Mouse (Mus musculus): ENCODE data around the gene Figla. TPM values are rescaled to one million over a fixed set of nuclear protein-coding genes. Genes with fewer than 3 reads are reported as not detected.

The Figla gene
- polyA plus RNA-seq, 1 experiment = 0.99 TPM

DNA sequence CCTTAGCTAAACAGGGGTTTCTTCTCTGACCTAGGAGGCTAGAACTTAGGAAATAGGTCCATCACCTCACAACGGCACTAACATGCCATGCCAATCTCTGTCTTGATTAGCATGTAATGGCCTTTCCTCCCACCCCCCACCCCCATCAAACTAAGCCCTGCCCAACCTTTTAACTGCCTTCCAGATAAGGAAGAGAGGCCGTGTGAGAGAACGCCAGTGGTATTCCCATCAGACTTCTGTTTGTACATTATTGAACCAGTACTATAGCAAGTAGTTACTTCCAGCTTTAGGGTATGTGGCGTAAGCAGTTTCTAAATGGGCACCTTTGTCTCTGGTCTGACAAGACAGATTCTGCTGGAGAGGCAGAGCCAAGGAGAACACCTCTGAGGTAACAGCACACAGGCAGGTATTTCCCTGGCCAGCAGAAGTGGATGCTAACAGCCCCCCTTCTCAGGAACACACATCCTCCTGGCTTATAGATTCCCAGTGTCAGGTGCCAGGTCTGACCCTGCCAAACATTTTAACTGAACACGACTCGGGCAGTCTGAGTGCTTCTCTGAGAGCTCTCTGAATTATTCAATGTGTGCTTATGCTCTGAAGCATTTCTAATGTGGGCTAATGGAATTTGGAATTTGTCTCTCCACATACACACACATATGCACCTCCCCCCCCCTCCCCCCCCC lies 34.8 kb downstream of the Figla start:
- no peak for TF ChIP-seq POLR2A (IDR thresholded peaks at IDR 0.05; ENCODE audit: control insufficient read depth, low read depth, low read length)
- no peak for TF ChIP-seq CTCF (IDR thresholded peaks at IDR 0.05; ENCODE audit: control insufficient read depth, insufficient read depth, insufficient replicate concordance, low read depth, low read length)
- H3K4me3 ChIP-seq (ENCODE audit: control insufficient read depth, low read depth, low read length) = no peak overlapping the region
- no peaks in the 10 kb centered on the region for H3K36me3 ChIP-seq (ENCODE audit: control insufficient read depth, insufficient read depth, low read length)
- no peak overlapping the region for H3K27ac ChIP-seq (ENCODE audit: control insufficient read depth, insufficient read depth, low read depth, low read length)
- H3K4me1 ChIP-seq (ENCODE audit: control insufficient read depth, insufficient read depth, low read length) = no peaks in the 10 kb centered on the region
- no peaks in the 10 kb centered on the region for H3K27me3 ChIP-seq (ENCODE audit: control insufficient read depth, insufficient read depth, low read length)

DNA sequence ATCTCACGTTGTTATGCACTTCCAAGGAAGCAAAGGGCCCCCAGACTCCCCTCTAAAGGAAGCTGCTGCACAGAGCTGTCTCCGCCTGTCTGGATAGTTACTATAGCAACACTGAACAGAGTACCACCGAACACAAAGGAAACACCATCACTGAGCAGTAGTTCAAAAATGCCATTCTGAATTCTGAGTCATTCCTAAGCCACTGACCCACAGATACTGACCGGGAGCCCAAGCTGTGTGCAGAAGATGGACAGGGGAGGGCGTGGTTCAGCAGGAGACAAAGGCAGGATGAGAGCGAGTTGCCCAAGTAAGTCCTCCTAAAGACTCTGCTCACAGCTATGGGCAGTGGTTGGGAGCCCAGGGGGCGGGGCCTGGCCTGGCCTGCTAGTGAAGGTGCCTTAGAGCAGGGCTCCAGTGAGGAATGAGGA lies 36.1 kb downstream of the Figla start:
- Histone ChIP-seq H3K4me3 (ENCODE audit: control insufficient read depth, low read depth, low read length) (no peak overlapping the region), H3K27me3 (ENCODE audit: control insufficient read depth, insufficient read depth, low read length) (no peaks in the 10 kb centered on the region), H3K4me1 (ENCODE audit: control insufficient read depth, insufficient read depth, low read length) (no peaks in the 10 kb centered on the region), H3K36me3 (ENCODE audit: control insufficient read depth, insufficient read depth, low read length) (no peaks in the 10 kb centered on the region), H3K27ac (ENCODE audit: control insufficient read depth, insufficient read depth, low read depth, low read length) (no peak overlapping the region)
- TF ChIP-seq POLR2A (IDR thresholded peaks at IDR 0.05; ENCODE audit: control insufficient read depth, low read depth, low read length) (no peak), CTCF (IDR thresholded peaks at IDR 0.05; ENCODE audit: control insufficient read depth, insufficient read depth, insufficient replicate concordance, low read depth, low read length) (no peak)

DNA sequence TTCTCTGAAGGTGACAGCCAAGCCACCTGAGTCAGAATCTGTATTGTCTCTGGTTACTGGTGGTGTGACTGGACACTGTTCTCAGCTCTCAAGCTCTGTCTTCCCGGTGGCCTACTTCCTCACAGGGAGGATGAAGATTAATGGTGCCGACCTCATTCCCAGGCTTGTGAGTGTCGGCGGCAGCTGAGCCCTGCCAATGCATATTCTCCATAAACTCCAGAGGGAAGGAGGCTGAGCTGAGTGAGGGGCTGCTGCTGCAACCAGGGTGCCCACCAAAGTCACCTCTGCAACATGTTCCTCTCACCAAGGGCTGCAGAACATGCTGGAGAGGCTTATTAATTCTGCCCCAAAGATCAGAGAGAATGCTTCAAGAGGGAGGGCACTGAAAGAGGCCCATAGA lies 36.6 kb downstream of the Figla start:
- H3K27ac ChIP-seq (ENCODE audit: control insufficient read depth, insufficient read depth, low read depth, low read length) = no peak overlapping the region
- no peaks in the 10 kb centered on the region for H3K27me3 ChIP-seq (ENCODE audit: control insufficient read depth, insufficient read depth, low read length)
- TF ChIP-seq POLR2A (IDR thresholded peaks at IDR 0.05; ENCODE audit: control insufficient read depth, low read depth, low read length) (no peak), CTCF (IDR thresholded peaks at IDR 0.05; ENCODE audit: control insufficient read depth, insufficient read depth, insufficient replicate concordance, low read depth, low read length) (no peak)
- no peaks in the 10 kb centered on the region for H3K4me1 ChIP-seq (ENCODE audit: control insufficient read depth, insufficient read depth, low read length)
- no peak overlapping the region for H3K4me3 ChIP-seq (ENCODE audit: control insufficient read depth, low read depth, low read length)
- no peaks in the 10 kb centered on the region for H3K36me3 ChIP-seq (ENCODE audit: control insufficient read depth, insufficient read depth, low read length)

DNA sequence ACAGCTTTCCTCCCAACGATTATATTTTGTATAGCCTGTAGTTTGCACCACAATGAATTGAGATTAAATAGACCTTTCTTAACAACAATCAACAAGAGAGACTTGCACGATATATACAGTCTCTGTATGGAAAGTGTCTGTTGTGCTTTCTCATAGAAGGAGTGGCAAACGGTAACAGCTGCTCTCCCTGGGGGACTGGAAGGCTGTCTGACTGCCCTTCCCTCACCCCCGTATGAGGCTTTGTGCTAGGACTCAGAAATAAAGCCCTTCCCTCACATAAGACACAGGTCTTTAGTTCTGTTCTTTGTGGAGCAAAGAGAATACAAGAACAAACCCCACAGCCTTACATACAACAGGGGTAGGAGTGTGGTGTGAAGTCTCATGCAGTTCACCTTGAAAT lies 37.1 kb downstream of the Figla start:
- H3K27me3 ChIP-seq (ENCODE audit: control insufficient read depth, insufficient read depth, low read length) = no peaks in the 10 kb centered on the region
- no peak overlapping the region for H3K4me3 ChIP-seq (ENCODE audit: control insufficient read depth, low read depth, low read length)
- TF ChIP-seq POLR2A (IDR thresholded peaks at IDR 0.05; ENCODE audit: control insufficient read depth, low read depth, low read length) (no peak), CTCF (IDR thresholded peaks at IDR 0.05; ENCODE audit: control insufficient read depth, insufficient read depth, insufficient replicate concordance, low read depth, low read length) (no peak)
- no peak overlapping the region for H3K27ac ChIP-seq (ENCODE audit: control insufficient read depth, insufficient read depth, low read depth, low read length)
- no peaks in the 10 kb centered on the region for H3K4me1 ChIP-seq (ENCODE audit: control insufficient read depth, insufficient read depth, low read length)
- no peaks in the 10 kb centered on the region for H3K36me3 ChIP-seq (ENCODE audit: control insufficient read depth, insufficient read depth, low read length)

DNA sequence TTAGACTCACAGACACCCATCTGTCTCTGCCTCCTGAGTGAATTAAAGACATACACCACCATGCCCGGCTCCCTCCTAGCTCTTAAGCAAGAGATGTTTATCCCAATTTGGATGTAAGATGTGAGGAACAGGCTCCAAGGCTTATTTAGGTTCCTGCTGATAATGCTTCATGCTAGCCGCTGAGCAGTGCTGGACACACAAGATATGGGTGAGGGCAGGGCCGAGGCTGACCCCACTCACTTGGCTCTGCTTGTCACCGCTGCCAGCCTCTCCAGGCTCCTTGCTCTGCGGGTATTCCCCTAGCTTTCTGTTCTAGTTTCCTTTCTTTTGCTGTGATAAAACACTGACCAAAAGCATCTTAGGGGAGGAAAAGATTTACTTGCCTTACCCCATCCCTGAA lies 37.6 kb downstream of the Figla start:
- no peak for TF ChIP-seq POLR2A (IDR thresholded peaks at IDR 0.05; ENCODE audit: control insufficient read depth, low read depth, low read length)
- TF ChIP-seq CTCF (IDR thresholded peaks at IDR 0.05; ENCODE audit: control insufficient read depth, insufficient read depth, insufficient replicate concordance, low read depth, low read length) = no peak
- no peak overlapping the region for H3K4me3 ChIP-seq (ENCODE audit: control insufficient read depth, low read depth, low read length)
- H3K27ac ChIP-seq (ENCODE audit: control insufficient read depth, insufficient read depth, low read depth, low read length) = no peak overlapping the region

DNA sequence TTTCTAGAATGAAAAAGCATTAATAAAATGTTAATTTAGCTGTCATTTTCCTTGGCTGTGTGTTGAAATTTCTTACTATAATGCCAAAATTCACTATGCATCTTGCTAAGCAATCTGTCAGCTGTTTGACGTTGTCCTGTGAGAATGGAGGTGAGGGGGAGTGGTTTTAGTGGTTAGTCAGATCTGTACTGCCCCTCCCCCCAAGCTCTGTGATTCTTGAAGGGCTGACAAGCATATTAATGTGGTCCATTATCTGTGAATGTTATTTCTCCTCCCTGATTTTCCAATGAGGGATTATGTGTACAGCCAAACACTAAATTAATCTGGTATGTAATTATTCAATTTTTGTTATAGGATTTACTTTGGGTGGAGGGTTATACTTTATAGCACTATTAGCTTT lies 42.5 kb downstream of the Figla start:
- no peak overlapping the region for H3K27ac ChIP-seq (ENCODE audit: control insufficient read depth, insufficient read depth, low read depth, low read length)
- no peak overlapping the region for H3K4me3 ChIP-seq (ENCODE audit: control insufficient read depth, low read depth, low read length)
- H3K4me1 ChIP-seq (ENCODE audit: control insufficient read depth, insufficient read depth, low read length) = no peaks in the 10 kb centered on the region
- no peaks in the 10 kb centered on the region for H3K36me3 ChIP-seq (ENCODE audit: control insufficient read depth, insufficient read depth, low read length)
- TF ChIP-seq POLR2A (IDR thresholded peaks at IDR 0.05; ENCODE audit: control insufficient read depth, low read depth, low read length) = no peak
- no peak for TF ChIP-seq CTCF (IDR thresholded peaks at IDR 0.05; ENCODE audit: control insufficient read depth, insufficient read depth, insufficient replicate concordance, low read depth, low read length)
- no peaks in the 10 kb centered on the region for H3K27me3 ChIP-seq (ENCODE audit: control insufficient read depth, insufficient read depth, low read length)

More for the DNA sequence above, 37.6 kb downstream of the Figla start:
- H3K4me1 ChIP-seq (ENCODE audit: control insufficient read depth, insufficient read depth, low read length) = no peaks in the 10 kb centered on the region
- no peaks in the 10 kb centered on the region for H3K36me3 ChIP-seq (ENCODE audit: control insufficient read depth, insufficient read depth, low read length)
- no peaks in the 10 kb centered on the region for H3K27me3 ChIP-seq (ENCODE audit: control insufficient read depth, insufficient read depth, low read length)

DNA sequence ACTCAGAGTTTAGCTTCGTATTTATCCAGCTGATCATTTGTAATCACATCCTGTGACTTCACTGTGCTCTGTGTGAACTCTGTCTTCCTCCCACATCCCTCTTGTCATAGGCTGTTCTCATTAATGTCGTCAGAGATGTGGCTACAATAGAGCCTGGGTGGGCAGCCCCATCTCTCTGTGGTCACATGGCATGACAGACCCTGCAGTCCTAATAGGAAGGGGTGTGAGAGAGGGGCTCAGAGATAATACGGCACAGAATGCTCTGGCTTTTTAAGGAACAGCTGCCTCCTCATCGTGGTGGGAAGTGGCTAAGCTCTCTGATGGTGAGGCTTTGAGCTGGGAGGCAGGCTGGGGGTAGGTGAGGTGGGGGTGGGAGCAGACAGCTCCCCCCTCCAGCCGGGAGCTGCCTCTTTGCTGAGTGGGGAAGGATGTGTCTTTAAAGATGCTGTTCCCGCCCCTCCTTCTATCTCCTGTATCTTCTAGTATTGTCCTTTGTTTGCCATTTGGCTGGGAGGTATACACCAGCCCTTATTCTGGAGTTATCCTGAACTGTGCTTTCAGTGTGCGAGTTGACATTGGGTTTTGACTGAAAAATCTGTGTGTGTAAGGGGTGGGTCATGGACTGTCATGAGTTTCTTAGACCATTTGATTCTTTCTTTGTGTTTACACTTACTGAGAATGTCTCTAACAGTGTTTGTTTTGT lies 43.3 kb downstream of the Figla start:
- TF ChIP-seq POLR2A (IDR thresholded peaks at IDR 0.05; ENCODE audit: control insufficient read depth, low read depth, low read length) (no peak), CTCF (IDR thresholded peaks at IDR 0.05; ENCODE audit: control insufficient read depth, insufficient read depth, insufficient replicate concordance, low read depth, low read length) (no peak)
- H3K36me3 ChIP-seq (ENCODE audit: control insufficient read depth, insufficient read depth, low read length) = no peaks in the 10 kb centered on the region
- no peaks in the 10 kb centered on the region for H3K27me3 ChIP-seq (ENCODE audit: control insufficient read depth, insufficient read depth, low read length)
- H3K27ac ChIP-seq (ENCODE audit: control insufficient read depth, insufficient read depth, low read depth, low read length) = no peak overlapping the region
- no peak overlapping the region for H3K4me3 ChIP-seq (ENCODE audit: control insufficient read depth, low read depth, low read length)
- no peaks in the 10 kb centered on the region for H3K4me1 ChIP-seq (ENCODE audit: control insufficient read depth, insufficient read depth, low read length)

Measured in testis, adult 2 months (tissue).